Mouse (Mus musculus) testis, adult 2 months (tissue): ENCODE data around the gene Nhlrc1.

Experiments
- CTCF ChIP-seq: fragments of 200-500 bp; IDR thresholded peaks from 2 replicates; pipeline ENCODE4 v1.5.1; 2012; ENCODE audit warnings: low read depth, mild to moderate bottlenecking, inconsistent platforms, low read length, moderate library complexity; ENCODE audit not compliant: control insufficient read depth, insufficient read depth, insufficient replicate concordance
- POLR2A ChIP-seq: fragments of 200-500 bp; IDR thresholded peaks from 2 replicates; pipeline ENCODE4 v1.6.1; 2012; ENCODE audit warnings: low read depth, mild to moderate bottlenecking, inconsistent platforms, low read length, moderate library complexity; ENCODE audit not compliant: control insufficient read depth

DNA sequence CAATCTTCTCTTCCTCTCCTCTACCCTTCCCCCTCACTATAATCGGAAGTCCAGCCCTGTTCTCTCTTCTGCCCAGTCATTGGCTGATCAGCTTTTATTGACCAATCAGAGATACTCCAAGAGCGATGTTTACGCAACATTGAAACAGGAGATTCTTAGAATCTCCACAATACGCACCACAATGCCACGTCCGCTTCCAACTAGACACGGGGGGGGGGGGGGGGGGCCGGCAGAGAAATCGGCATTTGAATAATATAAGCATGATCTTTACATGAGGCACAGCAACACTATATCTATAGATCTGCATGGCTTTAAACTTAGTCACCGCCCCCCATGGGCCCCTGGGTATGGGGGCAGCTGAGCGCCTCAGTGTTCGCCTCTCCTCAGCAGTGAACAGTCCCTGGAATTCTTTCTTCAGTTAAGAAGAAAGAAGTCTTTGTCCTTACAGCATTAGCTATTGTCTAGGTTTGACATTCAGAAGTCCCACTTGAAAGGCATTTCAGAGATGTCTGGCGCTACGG lies 39.6 kb downstream of the Nhlrc1 start:
- TF ChIP-seq POLR2A = no peak
- TF ChIP-seq CTCF = no peak
